Mouse (Mus musculus): ENCODE measurements around the gene Kcnj5.

Gene Kcnj5

GRCm38 (mm10) chr9:32344051-32344450 lies at the start of gene Kcnj5:
TSS of gene Kcnj5 (minus strand) at chr9:32344350.
- peak; percentile 29 to 37 for DNase-seq

- DNase-seq = no peak
These were observed 48.6 kb upstream of the Kcnj5 start for GRCm38 (mm10) chr9:32392716-32393115.

- DNase-seq = no peak
These were observed 47.6 kb upstream of the Kcnj5 start for GRCm38 (mm10) chr9:32391701-32392100.

GRCm38 (mm10) chr9:32391092-32391491 lies 46.9 kb upstream of the Kcnj5 start:
- DNase-seq = no peak

GRCm38 (mm10) chr9:32388120-32388519 lies 44.0 kb upstream of the Kcnj5 start:
- no peak for DNase-seq

GRCm38 (mm10) chr9:32384906-32385305 lies 40.8 kb upstream of the Kcnj5 start:
- no peak for DNase-seq

DNA sequence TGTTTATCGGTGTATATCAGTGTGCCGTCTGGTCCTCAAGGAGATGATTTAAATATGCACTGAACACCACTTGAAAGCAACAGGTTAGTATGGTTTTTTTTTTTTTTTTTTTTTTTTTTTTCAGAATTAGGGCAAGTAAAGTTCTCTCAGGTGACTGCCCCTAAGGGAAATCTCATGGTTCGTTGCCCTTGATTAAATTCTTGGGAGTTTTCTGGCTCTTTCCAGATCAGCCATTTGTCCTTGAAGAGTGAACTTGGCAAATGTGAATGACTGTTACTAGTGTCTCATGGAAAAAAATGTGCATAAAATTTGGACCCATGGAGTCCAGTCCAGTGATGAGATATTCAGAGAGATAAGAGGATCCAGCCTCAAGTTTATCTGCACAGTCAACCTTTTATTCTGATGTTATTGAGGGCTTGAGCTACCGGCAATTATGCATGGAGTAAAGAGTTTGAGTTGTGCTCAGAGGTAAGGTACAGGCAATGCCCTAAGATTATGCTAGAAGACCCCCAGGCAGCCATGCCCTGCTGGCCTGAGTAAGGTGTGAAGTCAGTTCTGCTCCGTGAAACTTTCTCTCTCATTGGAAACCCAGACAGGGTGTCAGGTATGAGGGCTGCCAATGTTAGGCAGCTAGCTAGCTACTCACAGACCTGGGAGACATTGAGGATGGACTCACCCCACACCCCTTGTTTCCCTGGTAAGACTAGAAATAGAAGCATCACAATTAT lies 32.9 kb upstream of the Kcnj5 start:
- no peak for DNase-seq

- DNase-seq = no peak
These were observed 31.9 kb upstream of the Kcnj5 start for GRCm38 (mm10) chr9:32376031-32376430.

GRCm38 (mm10) chr9:32373656-32374055 lies 29.5 kb upstream of the Kcnj5 start:
- DNase-seq = no peak

DNA sequence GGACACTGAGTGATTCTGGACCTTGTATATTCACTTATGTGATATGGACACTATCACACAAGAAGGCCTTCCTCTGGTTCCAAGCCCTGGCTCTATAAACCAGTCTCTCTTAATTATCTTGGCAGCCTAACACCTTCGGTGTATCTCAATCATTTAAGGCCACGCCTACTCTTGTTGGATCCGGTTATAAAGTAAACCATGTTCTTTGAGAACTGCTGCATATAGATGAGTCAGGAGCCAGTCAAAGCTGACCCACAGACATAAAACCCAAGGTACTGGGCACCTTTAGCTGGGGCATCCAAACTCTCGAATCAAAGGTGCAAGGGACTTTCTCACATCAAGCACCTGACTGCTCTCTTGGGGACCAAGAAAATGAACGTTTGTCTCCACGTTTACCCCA lies 28.1 kb upstream of the Kcnj5 start, which contains the start of gene Kcnj1:
Kcnj1 (plus strand) TSS at position 292 of the 400 bp plus-strand sequence.
- no peak for DNase-seq

DNA sequence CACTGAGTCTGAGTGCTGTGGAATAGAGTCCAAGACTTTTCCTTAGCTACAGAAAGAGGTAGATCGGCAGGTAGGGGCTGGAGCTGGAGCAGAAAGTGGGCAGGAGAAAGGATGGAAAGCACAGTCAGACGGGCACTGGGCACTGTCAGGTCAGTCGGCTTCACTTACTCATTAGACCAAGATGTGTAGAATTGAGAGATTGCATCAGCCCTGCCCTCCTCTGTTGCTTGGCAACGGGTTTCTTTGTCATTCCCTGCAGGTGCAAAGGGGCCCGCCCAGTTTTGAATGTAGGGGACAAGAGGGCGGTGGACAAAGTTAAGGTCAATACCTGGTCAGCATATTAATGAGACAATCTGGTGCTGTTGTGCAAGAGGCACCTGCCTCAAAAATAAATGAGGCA lies 25.2 kb upstream of the Kcnj5 start:
- DNase-seq = no peak

- no peak for DNase-seq
These were observed 24.7 kb upstream of the Kcnj5 start for GRCm38 (mm10) chr9:32368812-32369211.

DNA sequence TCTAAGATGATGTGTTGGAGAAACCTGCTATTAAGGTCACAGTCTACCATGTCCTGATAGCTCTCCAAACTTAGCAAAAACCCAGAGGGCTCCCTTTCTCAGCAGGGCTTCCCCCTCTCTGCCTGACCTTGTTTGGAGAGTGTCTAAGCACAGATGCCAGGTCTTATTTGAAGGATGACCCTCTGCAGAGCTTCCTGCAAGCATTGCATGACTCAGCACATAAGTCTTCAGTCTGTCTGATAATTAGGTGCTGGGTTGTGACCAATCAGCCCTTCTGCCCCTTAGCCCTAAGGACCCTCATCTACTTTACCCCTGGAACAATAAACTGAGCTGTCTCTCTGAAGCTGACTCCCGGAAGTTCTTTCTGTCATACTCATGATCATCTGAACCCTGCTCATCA lies 16.6 kb upstream of the Kcnj5 start:
- DNase-seq = no peak

DNA sequence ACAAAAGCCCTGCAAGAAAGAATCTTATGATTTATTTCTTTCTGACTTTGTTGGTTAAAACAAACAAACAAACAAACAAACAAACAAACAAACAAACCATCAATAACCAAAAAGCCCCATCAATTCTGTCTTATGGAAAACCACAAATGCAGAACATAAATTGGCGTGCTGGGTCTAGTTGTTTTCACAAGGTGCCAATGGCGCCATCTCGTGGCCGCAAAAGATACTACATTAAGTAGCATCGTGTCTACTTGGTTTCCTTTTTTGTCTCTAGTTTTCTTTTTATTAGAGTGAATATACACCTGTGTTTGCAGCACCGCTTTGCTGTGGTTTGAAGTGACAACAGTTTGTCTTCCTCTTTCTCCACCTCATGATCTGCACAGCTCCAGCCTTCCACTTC lies 6.2 kb upstream of the Kcnj5 start:
- peak; percentile 70 to 83 for DNase-seq

GRCm38 (mm10) chr9:32349344-32349743 lies 5.2 kb upstream of the Kcnj5 start:
- no peak for DNase-seq

GRCm38 (mm10) chr9:32348096-32348495 lies 3.9 kb upstream of the Kcnj5 start:
- no peak for DNase-seq

- DNase-seq = peak; percentile 11 to 35
These were observed 339 bp upstream of the Kcnj5 start for GRCm38 (mm10) chr9:32344489-32344888.

DNA sequence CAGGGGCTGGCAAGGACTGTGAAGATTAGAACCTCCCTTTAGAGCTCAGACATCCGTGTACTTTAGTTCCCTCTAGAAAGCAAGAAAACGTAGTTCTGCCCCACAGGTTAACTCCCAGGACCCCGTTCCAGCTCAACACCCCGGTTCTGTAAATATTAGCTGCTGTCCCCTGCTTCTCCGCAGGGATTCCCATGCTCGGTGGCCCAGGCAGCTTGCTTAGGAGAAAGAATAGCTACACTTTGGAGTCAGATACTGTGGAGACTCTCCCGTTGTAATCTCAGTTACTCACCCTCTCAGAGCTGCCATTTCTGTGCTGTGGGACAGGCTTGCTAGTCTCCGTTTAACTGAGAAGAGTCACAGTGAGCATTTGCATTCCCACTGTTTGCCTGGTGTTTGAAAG lies 1.2 kb downstream of the Kcnj5 start:
- no peak for DNase-seq

- DNase-seq = peak; percentile 44 to 62
These were observed 3.3 kb downstream of the Kcnj5 start for GRCm38 (mm10) chr9:32340831-32341230.

DNA sequence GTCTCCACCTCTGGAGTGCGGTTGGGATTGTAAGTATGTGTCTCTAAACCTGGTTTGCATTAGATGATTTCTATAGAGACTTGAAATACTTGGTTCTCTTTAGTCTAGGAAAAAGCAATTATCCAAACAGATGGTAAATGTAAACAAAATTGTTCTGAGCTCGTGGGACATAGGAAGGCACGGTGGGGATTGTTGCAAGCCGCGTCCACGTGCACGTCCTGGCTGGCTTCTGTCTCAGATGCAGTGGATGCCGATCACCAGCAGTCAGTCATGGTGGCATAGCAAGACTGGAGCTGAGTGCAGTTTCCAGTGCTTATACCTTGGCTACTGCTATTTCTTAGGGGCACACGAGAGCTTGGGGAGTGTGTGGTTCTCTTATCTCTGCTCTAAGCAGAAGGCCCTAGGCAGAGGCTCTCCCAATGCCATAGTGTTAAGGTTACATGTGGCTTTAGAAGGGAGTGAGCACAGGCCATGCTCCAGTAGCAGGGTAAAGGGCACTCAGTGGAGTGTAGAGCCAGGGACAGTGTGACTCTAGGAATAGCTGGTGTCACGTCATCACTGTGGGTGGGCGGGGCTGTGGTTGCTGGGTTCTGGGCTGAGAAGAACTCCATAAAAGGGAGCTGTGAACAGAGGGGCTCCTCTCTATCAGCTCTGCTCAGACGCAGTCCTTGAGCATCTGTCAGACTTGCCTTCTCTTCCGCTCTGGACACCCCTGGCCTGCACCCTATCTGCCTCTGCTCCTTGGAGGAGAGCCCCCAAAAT lies 8.6 kb downstream of the Kcnj5 start:
- no peak for DNase-seq

GRCm38 (mm10) chr9:32331162-32331561 lies 13.0 kb downstream of the Kcnj5 start:
- DNase-seq = no peak

DNA sequence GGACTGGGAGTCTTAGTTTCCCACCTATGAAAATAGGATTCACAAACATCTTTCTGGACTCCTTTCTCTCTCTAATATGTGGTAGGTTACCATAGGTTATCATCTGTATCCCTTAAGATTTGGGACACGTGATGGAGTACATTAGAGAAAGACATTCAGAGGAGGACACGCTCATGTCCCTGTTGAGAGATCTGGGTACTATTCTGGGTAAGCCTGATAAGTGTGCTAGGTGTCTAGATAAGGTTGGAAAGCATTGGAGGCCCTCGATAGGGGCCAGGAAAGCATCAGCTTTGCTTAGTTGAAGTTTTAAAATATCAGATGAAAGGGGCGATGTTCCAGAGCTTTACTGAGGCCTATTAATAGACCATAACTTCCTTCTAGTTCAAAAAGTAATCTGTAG lies 15.4 kb downstream of the Kcnj5 start:
- no peak for DNase-seq

DNA sequence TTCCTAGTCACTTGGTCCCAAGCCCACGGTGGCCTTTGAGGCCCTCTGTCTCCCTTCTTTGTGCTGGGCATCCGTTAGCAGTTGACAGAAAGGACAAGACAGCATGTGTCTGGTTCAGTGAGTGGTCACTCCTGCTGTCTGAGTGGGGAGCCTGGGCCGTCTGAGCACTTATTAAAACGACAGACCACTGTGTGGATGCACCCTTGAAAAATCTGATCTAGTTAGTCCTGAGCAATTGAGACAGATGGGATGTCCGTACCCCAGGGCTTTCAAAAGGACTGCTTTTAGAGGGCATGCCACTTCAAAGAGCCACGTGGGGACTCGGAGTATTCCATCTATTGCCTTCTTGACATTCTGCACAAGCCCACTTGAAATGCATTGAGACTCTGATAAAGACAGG lies 20.5 kb downstream of the Kcnj5 start:
- DNase-seq = no peak

DNA sequence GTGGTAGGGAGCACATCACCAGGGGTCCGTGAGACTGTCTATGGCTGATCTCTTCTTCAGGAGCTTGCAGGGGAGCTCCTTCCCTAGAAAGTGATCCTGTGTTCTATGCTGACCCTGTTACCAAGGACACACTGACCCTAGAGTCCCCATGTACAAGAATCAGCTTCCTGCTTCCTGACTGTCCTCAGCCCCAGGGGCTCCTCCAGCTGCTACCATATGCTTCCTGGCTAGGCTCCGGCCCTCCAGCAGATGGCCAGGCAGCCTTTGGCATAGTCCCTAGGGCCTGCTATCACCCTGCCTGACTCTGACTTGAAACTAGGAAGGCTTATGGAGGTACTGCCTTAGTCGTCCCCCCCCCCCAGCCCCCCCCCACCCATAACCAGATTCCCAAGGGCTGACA lies 24.0 kb downstream of the Kcnj5 start:
- DNase-seq = peak; percentile 36 to 43

Data from cerebellum, adult 18-20 months (tissue).